8 mouse cellular contexts compared by ENCODE assay signal in genomic region chr7:28014445-28014810, GRCm38 (mm10). TPM values are rescaled to one million over a fixed set of nuclear protein-coding genes. Genes with fewer than 3 reads are reported as not detected.
DNase-seq lines count a peak whose midpoint lies in the region; ATAC-seq and TF ChIP-seq lines count a peak whose summit lies in the region.

No protein-coding gene starts in this region.

- TF ChIP-seq CTCF in kidney, postnatal 0 days (IDR thresholded peaks at IDR 0.05; ENCODE audit: low read depth): no peak

- H3K4me1 ChIP-seq in kidney, postnatal 0 days (replicated peaks; ENCODE audit: insufficient read depth, low read length): peaks cover 5% of the 10 kb centered on the region; the same call in 1 of the 2 replicates
- H3K4me1 ChIP-seq in hindbrain, embryonic 16.5 days (ENCODE audit: control insufficient read depth, insufficient read depth, low read depth, low read length): peaks cover 7% of the 10 kb centered on the region
- peaks cover 9% of the 10 kb centered on the region for H3K4me1 ChIP-seq in midbrain, embryonic 16.5 days (ENCODE audit: control insufficient read depth, insufficient read depth, low read length)

- no peak overlapping the region for H3K27ac ChIP-seq in kidney, postnatal 0 days
- peak overlapping the region; percentile 67 for H3K27ac ChIP-seq in hindbrain, embryonic 16.5 days (ENCODE audit: low read depth, low read length)
- peak overlapping the region; percentile 69 for H3K27ac ChIP-seq in midbrain, embryonic 16.5 days (ENCODE audit: low read length)

- peak overlapping the region; percentile 64 for H3K4me3 ChIP-seq in kidney, postnatal 0 days (replicated peaks; ENCODE audit: low read depth, low read length)
- peak overlapping the region; percentile 71 for H3K4me3 ChIP-seq in hindbrain, embryonic 16.5 days (ENCODE audit: low read length)
- peak overlapping the region; percentile 72 for H3K4me3 ChIP-seq in midbrain, embryonic 16.5 days (ENCODE audit: low read depth, low read length)

- no peaks in the 10 kb centered on the region for H3K36me3 ChIP-seq in kidney, postnatal 0 days (ENCODE audit: insufficient read depth, low read length)
- H3K36me3 ChIP-seq in hindbrain, embryonic 16.5 days (ENCODE audit: control insufficient read depth, insufficient read depth, low read length): no peaks in the 10 kb centered on the region
- H3K36me3 ChIP-seq in midbrain, embryonic 16.5 days (ENCODE audit: control insufficient read depth, insufficient read depth, low read length): no peaks in the 10 kb centered on the region

- 0 out of 2 replicates have a peak, but pooled peaks have one; percentile 25 for ATAC-seq in kidney, postnatal 0 days (replicated peaks; ENCODE audit: low FRiP score, low read depth)
- ATAC-seq in common myeloid progenitor, adult 5-6 weeks (replicated peaks; ENCODE audit: low read depth, poor library complexity, severe bottlenecking): peak; percentile 33; the same call in 1 of the 2 replicates
- ATAC-seq in hindbrain, embryonic 16.5 days: peak; percentile 23; the same call in 1 of the 2 replicates
- peak; percentile 44; the same call in 1 of the 2 replicates for ATAC-seq in midbrain, embryonic 16.5 days

- no peaks in the 10 kb centered on the region for H3K27me3 ChIP-seq in kidney, postnatal 0 days (ENCODE audit: insufficient read depth, low read length)
- no peaks in the 10 kb centered on the region for H3K27me3 ChIP-seq in hindbrain, embryonic 16.5 days (replicated peaks; ENCODE audit: control insufficient read depth, insufficient read depth, low read length)
- no peaks in the 10 kb centered on the region for H3K27me3 ChIP-seq in midbrain, embryonic 16.5 days (ENCODE audit: control insufficient read depth, insufficient read depth, low read depth, low read length)

- peak; percentile 6 for DNase-seq in kidney, postnatal 0 days (ENCODE audit: low spot score)
- no peak for DNase-seq in kidney, adult 9 months
- DNase-seq in urinary bladder, postnatal 25 days (ENCODE audit: low spot score): no peak
- DNase-seq in adipocyte (ENCODE audit: low spot score): no peak
- DNase-seq in gastrocnemius, postnatal 10 days: no peak

- H3K9me3 ChIP-seq in kidney, postnatal 0 days (replicated peaks; ENCODE audit: low read length): no peaks in the 10 kb centered on the region
- no peaks in the 10 kb centered on the region for H3K9me3 ChIP-seq in hindbrain, embryonic 16.5 days (ENCODE audit: control insufficient read depth, low read length)
- H3K9me3 ChIP-seq in midbrain, embryonic 16.5 days (replicated peaks; ENCODE audit: control insufficient read depth, low read length, poor library complexity, severe bottlenecking): no peaks in the 10 kb centered on the region

- 19% methylated on average over 7 of the region's 7 CpGs for WGBS in kidney, postnatal 0 days
- 19% methylated on average over 7 of the region's 7 CpGs for WGBS in hindbrain, embryonic 16.5 days
- WGBS in midbrain, embryonic 16.5 days: 21% methylated on average over 7 of the region's 7 CpGs

- H3K4me2 ChIP-seq in kidney, postnatal 0 days (ENCODE audit: low read length): peak overlapping the region; percentile 73
- H3K4me2 ChIP-seq in hindbrain, embryonic 16.5 days (ENCODE audit: low read length): peak overlapping the region; percentile 86
- peak overlapping the region; percentile 90 for H3K4me2 ChIP-seq in midbrain, embryonic 16.5 days (ENCODE audit: low read length)

- H3K9ac ChIP-seq in kidney, postnatal 0 days (ENCODE audit: low read depth, low read length): peak overlapping the region; percentile 79
- peak overlapping the region; percentile 79 for H3K9ac ChIP-seq in hindbrain, embryonic 16.5 days (ENCODE audit: low read depth, low read length)
- peak overlapping the region; percentile 74 for H3K9ac ChIP-seq in midbrain, embryonic 16.5 days (ENCODE audit: low read depth, low read length)

RNA-seq across cellular contexts. Expression of gene Zfp850, which starts 0.5 kb away (rescaled TPM):
- polyA plus RNA-seq in kidney, postnatal 0 days (2015; fragmentation: Nextera tagmentation; extraction: Ambion mirVana): 2.6 and 2.8 TPM in 2 replicates
- 11.0 and 24.0 TPM in 2 replicates for total RNA-seq in common myeloid progenitor, adult 5-6 weeks (2017)
- polyA plus RNA-seq in hindbrain, embryonic 16.5 days (2015; fragmentation: Nextera tagmentation; extraction: Ambion mirVana): 6.2 and 6.4 TPM in 2 replicates
- 7.0 and 8.3 TPM in 2 replicates for polyA plus RNA-seq in midbrain, embryonic 16.5 days (2015; fragmentation: Nextera tagmentation; extraction: Ambion mirVana)
- total RNA-seq in gastrocnemius, postnatal 10 days (2021): 1 to 10 TPM in 1 of 2 experiments, under 1 TPM in 1; 0.81 to 1.1 TPM

RNA-seq across cellular contexts. Expression of gene Zfp780b, which starts 35.5 kb away (rescaled TPM):
- polyA plus RNA-seq in kidney, postnatal 0 days (2015; fragmentation: Nextera tagmentation; extraction: Ambion mirVana): 9.4 and 11.7 TPM in 2 replicates
- total RNA-seq in common myeloid progenitor, adult 5-6 weeks (2017): 18.2 and 18.6 TPM in 2 replicates
- polyA plus RNA-seq in hindbrain, embryonic 16.5 days (2015; fragmentation: Nextera tagmentation; extraction: Ambion mirVana): 27.0 and 28.9 TPM in 2 replicates
- 31.1 and 36.9 TPM in 2 replicates for polyA plus RNA-seq in midbrain, embryonic 16.5 days (2015; fragmentation: Nextera tagmentation; extraction: Ambion mirVana)
- 1 to 10 TPM; 7.1 to 7.9 TPM for total RNA-seq in gastrocnemius, postnatal 10 days (2021)

RNA-seq across cellular contexts. Expression of gene Psmc4, which starts 35.5 kb away (rescaled TPM):
- 229 and 245 TPM in 2 replicates for polyA plus RNA-seq in kidney, postnatal 0 days (2015; fragmentation: Nextera tagmentation; extraction: Ambion mirVana)
- 144 and 150 TPM in 2 replicates for total RNA-seq in common myeloid progenitor, adult 5-6 weeks (2017)
- polyA plus RNA-seq in hindbrain, embryonic 16.5 days (2015; fragmentation: Nextera tagmentation; extraction: Ambion mirVana): 275 and 283 TPM in 2 replicates
- 277 and 280 TPM in 2 replicates for polyA plus RNA-seq in midbrain, embryonic 16.5 days (2015; fragmentation: Nextera tagmentation; extraction: Ambion mirVana)
- 100 to 1,000 TPM; 123 to 124 TPM for total RNA-seq in gastrocnemius, postnatal 10 days (2021)

RNA-seq across cellular contexts. Expression of gene Fcgbp, which starts 56.6 kb away (rescaled TPM):
- polyA plus RNA-seq in kidney, postnatal 0 days (2015; fragmentation: Nextera tagmentation; extraction: Ambion mirVana): 0.92 and 0.96 TPM in 2 replicates
- not detected in 2 replicates for total RNA-seq in common myeloid progenitor, adult 5-6 weeks (2017)
- 0.71 and 1.0 TPM in 2 replicates for polyA plus RNA-seq in hindbrain, embryonic 16.5 days (2015; fragmentation: Nextera tagmentation; extraction: Ambion mirVana)
- polyA plus RNA-seq in midbrain, embryonic 16.5 days (2015; fragmentation: Nextera tagmentation; extraction: Ambion mirVana): 0.26 and 0.31 TPM in 2 replicates
- under 1 TPM; 0.05 to 0.07 TPM for total RNA-seq in gastrocnemius, postnatal 10 days (2021)
